Mouse (Mus musculus) heart, adult 2 months (tissue): ENCODE measurements at regions not wholly inside any gene's neighbourhood (a gene's known extent, or its start where the extent isn't known, plus 50 kb on each side); places are given as distances from the start of the nearest gene placed in this dataset.

Source experiments
- DNase-seq, 2 experiments: peaks; one replicate each; pipeline ENCODE4 v3.0.0; 2021
- H3K27ac ChIP-seq: fragments of 200-600 bp; 2 replicates; pipeline ENCODE4 v1.8.1; 2022
- H3K27me3 ChIP-seq: fragments of 200-500 bp; 2 replicates; pipeline ENCODE4 v1.6.1; 2012; ENCODE audit warnings: mild to moderate bottlenecking, low read length, inconsistent platforms, mixed read lengths; ENCODE audit not compliant: control insufficient read depth, insufficient read depth
- H3K36me3 ChIP-seq: fragments of 200-500 bp; 2 replicates; pipeline ENCODE4 v1.6.1; 2012; ENCODE audit warnings: low read length, inconsistent platforms; ENCODE audit not compliant: control insufficient read depth, insufficient read depth
- H3K4me1 ChIP-seq: fragments of 200-500 bp; 2 replicates; pipeline ENCODE4 v1.6.1; 2011; ENCODE audit warnings: low read length; ENCODE audit not compliant: control insufficient read depth, insufficient read depth
- H3K4me3 ChIP-seq: fragments of 200-600 bp; 2 replicates; pipeline ENCODE4 v1.8.1; 2022
- H3K79me2 ChIP-seq: fragments of 200-500 bp; replicated peaks from 2 replicates; pipeline ENCODE4 v1.6.1; 2012; ENCODE audit warnings: mild to moderate bottlenecking, inconsistent platforms, low read length, moderate library complexity, mixed read lengths; ENCODE audit not compliant: control insufficient read depth, insufficient read depth
- H3K9ac ChIP-seq: fragments of 200-500 bp; 2 replicates; pipeline ENCODE4 v1.6.1; 2012; ENCODE audit warnings: low read depth, mild to moderate bottlenecking, control low read depth, inconsistent platforms, low read length, mixed read lengths
- CTCF ChIP-seq: fragments of 200-600 bp; IDR thresholded peaks from 2 replicates; pipeline ENCODE4 v1.8.1; 2022; ENCODE audit warnings: antibody characterized with exemption, mild to moderate bottlenecking, moderate library complexity
- EP300 ChIP-seq: fragments of 200-500 bp; IDR thresholded peaks from 2 replicates; pipeline ENCODE4 v1.6.1; 2011; ENCODE audit warnings: low read depth, low read length, control low read depth; ENCODE audit not compliant: insufficient read depth
- POLR2A ChIP-seq: fragments of 200-500 bp; IDR thresholded peaks from 2 replicates; pipeline ENCODE4 v1.6.1; 2011; ENCODE audit warnings: mild to moderate bottlenecking, low read depth, low read length, control low read depth; ENCODE audit not compliant: insufficient read depth
- WGBS: fragments of 180-500 bp; shearing (Covaris S2); methylation state at CpG from one replicate; pipeline ENCODE4 v1.1.7; 2018; 5-methylcytosine and 5-hydroxymethylcytosine counted together
- intact Hi-C: fragments of 180-260 bp; cut with DNase I; formaldehyde crosslinking; loops from one replicate; pipeline ENCODE4 v1.15.1; 2025

DNA sequence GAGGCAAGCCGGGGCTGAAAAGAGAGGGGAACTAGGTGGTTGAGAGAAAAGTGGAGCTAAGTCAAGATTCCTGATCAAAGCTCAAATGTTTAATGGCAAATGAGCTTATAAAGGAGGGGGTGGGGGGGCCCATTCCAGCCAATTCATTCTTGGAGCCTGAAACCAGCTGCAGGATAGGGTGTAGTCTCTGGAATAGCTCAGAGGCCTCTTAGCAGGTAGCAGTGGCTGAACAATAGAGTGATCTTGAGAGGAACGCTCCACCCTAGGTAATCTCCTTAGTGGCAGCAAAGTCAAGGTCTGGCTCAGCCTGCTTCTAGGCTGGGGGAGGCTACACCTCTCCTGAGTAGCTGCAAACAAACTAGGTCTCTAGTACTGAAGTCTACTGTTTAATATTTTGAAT, 289.3 kb upstream of the Tmem161b start:
- no peaks in the 10 kb centered on the region for H3K4me1 ChIP-seq
- no peak for DNase-seq
- no peaks in the 10 kb centered on the region for H3K36me3 ChIP-seq
- no peak overlapping the region for H3K27ac ChIP-seq
- no peaks in the 10 kb centered on the region for H3K79me2 ChIP-seq
- H3K4me3 ChIP-seq = no peak overlapping the region
- intact Hi-C loops = no loop called here
- H3K9ac ChIP-seq = no peak overlapping the region
- WGBS = 73% methylated on average over 2 of the region's 2 CpGs
- no peaks in the 10 kb centered on the region for H3K27me3 ChIP-seq
- TF ChIP-seq EP300 (no peak), CTCF (no peak), POLR2A (no peak)

DNA sequence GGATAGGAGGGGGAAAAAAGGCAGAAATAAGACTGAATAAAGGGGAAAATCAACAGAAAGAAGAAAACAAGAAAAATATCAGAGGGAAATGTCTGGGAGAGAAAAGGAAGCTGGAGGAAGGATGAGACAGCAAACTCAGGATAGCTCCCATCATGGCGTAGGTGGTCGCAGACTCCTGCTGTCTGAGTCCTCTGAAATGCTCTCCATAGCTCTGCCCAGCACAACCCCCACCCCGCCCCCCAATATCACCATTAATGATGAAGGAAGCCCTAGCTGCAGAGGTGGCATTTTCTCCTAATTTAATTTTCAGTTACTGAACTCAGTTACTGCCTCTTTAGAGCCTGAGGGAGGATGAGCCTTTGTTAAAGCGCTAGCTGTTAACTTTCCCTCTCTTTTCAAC, 275.6 kb upstream of the Tmem161b start:
- Histone ChIP-seq H3K36me3 (no peaks in the 10 kb centered on the region), H3K27ac (no peak overlapping the region), H3K4me3 (no peak overlapping the region), H3K79me2 (no peaks in the 10 kb centered on the region), H3K9ac (no peak overlapping the region), H3K4me1 (no peaks in the 10 kb centered on the region), H3K27me3 (no peaks in the 10 kb centered on the region)
- no peak for TF ChIP-seq POLR2A
- TF ChIP-seq CTCF = no peak
- TF ChIP-seq EP300 = no peak
- 53% methylated on average over 4 of the region's 4 CpGs for WGBS
- intact Hi-C loops = no loop called here
- no peak for DNase-seq

DNA sequence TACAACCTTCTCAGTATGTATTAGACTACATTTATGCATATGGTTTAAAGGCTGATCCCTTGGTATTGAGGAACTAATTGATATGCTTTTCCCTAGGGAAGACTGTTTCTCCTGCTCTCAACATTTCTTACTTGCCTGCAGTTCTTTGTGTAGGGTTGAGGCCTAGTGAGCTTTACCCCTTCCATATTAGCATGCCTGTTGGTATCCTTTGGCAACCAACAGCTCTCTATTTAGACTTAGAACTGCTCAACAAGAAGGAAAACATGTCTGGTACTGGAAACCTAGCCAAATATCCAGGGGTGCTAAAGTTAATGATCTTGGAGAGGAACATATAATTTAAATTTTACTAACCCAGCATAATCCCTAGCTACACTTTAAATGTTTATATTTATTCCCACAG, 270.9 kb upstream of the Tmem161b start:
- no peaks in the 10 kb centered on the region for H3K36me3 ChIP-seq
- no peaks in the 10 kb centered on the region for H3K4me1 ChIP-seq
- intact Hi-C loops = no loop called here
- no peaks in the 10 kb centered on the region for H3K27me3 ChIP-seq
- TF ChIP-seq POLR2A = no peak
- TF ChIP-seq CTCF = no peak
- no peak for TF ChIP-seq EP300
- no peak overlapping the region for H3K9ac ChIP-seq
- H3K79me2 ChIP-seq = no peaks in the 10 kb centered on the region
- H3K27ac ChIP-seq = no peak overlapping the region
- DNase-seq = no peak
- H3K4me3 ChIP-seq = no peak overlapping the region

DNA sequence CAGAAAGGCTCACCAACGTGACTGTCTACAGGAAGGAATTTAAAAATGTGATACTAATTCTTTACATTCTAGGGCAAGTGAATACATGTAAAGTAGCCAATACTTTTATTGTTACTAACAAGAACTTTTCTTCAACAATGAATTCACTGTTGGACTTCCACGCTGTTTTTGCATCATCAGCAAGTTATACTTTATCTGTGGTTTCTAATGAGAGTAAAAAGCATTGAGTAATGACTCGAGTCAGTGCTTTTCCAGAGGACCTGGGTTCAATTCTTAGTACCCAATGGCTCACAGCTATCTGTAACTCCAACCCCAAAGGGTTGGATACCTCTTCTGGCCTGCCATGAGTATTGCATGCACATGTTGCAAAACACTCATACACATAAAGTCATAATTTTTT, 270.3 kb upstream of the Tmem161b start:
- WGBS = 61% methylated on average over 3 of the region's 3 CpGs
- Histone ChIP-seq H3K27ac (no peak overlapping the region), H3K27me3 (no peaks in the 10 kb centered on the region), H3K36me3 (no peaks in the 10 kb centered on the region), H3K79me2 (no peaks in the 10 kb centered on the region), H3K9ac (no peak overlapping the region), H3K4me3 (no peak overlapping the region), H3K4me1 (no peaks in the 10 kb centered on the region)
- no peak for DNase-seq
- no peak for TF ChIP-seq CTCF
- TF ChIP-seq EP300 = no peak
- no peak for TF ChIP-seq POLR2A
- intact Hi-C loops = no loop called here

- Histone ChIP-seq H3K79me2 (no peaks in the 10 kb centered on the region), H3K27me3 (no peaks in the 10 kb centered on the region), H3K36me3 (no peaks in the 10 kb centered on the region), H3K27ac (no peak overlapping the region), H3K4me3 (no peak overlapping the region), H3K9ac (no peak overlapping the region), H3K4me1 (no peaks in the 10 kb centered on the region)
- 77% methylated on average over 4 of the region's 4 CpGs for WGBS
- TF ChIP-seq EP300 = no peak
- intact Hi-C loops = no loop called here
- no peak for DNase-seq
Measured at GRCm38 (mm10) chr13:83952353-83952752, 269.7 kb upstream of the Tmem161b start.

DNA sequence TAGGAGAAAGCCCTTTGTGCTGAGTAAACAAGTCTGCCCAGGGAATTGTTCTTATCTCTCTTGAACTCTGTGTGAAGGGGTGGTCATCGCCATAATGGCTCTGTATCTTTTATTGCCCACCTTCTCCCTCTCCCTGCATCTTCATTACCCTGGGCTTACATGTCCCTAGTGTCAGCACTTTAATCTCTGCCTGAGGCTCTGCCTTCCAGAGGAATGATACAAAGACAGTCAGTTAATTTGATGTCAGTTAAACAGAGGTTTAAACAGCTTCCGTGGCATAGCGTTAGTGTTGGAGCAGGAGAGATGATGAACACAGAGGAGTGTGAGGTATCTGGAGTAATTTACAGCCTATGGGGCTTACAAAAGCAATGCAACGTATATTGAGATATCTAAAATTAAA, 269.2 kb upstream of the Tmem161b start:
- intact Hi-C loops = no loop called here
- Histone ChIP-seq H3K4me3 (no peak overlapping the region), H3K4me1 (no peaks in the 10 kb centered on the region), H3K9ac (no peak overlapping the region), H3K27ac (no peak overlapping the region), H3K79me2 (no peaks in the 10 kb centered on the region), H3K36me3 (no peaks in the 10 kb centered on the region), H3K27me3 (no peaks in the 10 kb centered on the region)
- no peak for DNase-seq
- WGBS = 70% methylated on average over 4 of the region's 4 CpGs
- TF ChIP-seq POLR2A (no peak), EP300 (no peak), CTCF (no peak)

GRCm38 (mm10) chr13:83955701-83956100, 266.4 kb upstream of the Tmem161b start:
- 78% methylated on average over 5 of the region's 5 CpGs for WGBS
- DNase-seq = no peak
- no peaks in the 10 kb centered on the region for H3K79me2 ChIP-seq
- intact Hi-C loops = no loop called here
- H3K4me3 ChIP-seq = no peak overlapping the region
- no peaks in the 10 kb centered on the region for H3K27me3 ChIP-seq
- no peaks in the 10 kb centered on the region for H3K4me1 ChIP-seq
- H3K36me3 ChIP-seq = no peaks in the 10 kb centered on the region
- H3K9ac ChIP-seq = no peak overlapping the region
- H3K27ac ChIP-seq = no peak overlapping the region
- TF ChIP-seq EP300 (no peak), CTCF (no peak), POLR2A (no peak)
